Mouse (Mus musculus) lung, adult 10 weeks (tissue): ENCODE measurements around the gene Zfp771. TPM values are rescaled to one million over a fixed set of nuclear protein-coding genes. Genes with fewer than 3 reads are reported as not detected.

ENCODE experiments used
- polyA plus RNA-seq: library from polyadenylated mRNA; stranded (reverse); fragments of 350-450 nt; fragmentation: Illumina TruSeq; extraction: RNeasy Lipid Tissue Mini Kit (QIAGEN cat#74804); gene quantifications from one replicate; pipeline ENCODE4 v1.2.3, GENCODE M21; 2014; ENCODE audit warnings: low read depth, low replicate concordance; ENCODE audit not compliant: insufficient read depth

Gene Zfp771
- polyA plus RNA-seq: 10.4 TPM

DNA sequence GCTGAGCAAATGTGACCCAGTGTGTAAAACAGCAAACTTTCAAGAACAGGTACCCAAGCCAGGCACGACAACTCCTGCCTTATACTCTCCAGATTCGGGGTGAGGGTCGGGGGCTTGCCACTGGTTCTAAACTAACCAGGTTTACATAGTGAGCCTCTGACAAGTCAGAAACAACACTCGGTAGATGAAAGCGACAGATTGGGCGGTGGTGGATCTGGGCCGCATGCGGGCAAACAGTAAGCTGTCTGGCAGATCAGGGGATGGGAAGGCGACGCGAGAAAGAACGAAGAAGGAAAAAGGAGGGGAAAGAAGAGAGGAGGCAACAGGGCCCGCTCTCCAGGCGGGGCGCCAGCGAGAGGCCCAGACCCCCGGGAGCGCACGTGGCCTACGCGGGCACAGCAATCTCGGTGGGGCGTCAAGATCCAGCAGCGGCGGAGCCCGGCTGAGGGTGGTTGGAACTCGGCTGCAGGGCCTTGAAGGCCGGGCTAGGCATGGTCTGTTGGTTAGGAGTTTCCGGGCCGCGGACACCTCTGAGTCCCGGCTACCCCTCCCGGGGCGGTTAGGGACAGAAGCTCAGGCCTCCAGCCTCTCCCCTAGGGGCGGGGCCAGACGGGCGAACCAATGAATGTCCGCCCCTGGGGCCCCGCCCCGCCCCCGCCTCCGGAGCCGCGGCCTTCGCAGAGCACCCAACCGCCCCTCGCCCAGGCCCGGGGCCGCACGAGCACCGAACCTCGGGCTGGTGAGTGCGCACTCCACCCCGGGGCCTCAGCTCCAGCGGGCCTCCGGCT lies at the start of gene Zfp771:
Gene Zfp771 (plus strand): TSS at position 405 of the 788 bp plus-strand sequence.

DNA sequence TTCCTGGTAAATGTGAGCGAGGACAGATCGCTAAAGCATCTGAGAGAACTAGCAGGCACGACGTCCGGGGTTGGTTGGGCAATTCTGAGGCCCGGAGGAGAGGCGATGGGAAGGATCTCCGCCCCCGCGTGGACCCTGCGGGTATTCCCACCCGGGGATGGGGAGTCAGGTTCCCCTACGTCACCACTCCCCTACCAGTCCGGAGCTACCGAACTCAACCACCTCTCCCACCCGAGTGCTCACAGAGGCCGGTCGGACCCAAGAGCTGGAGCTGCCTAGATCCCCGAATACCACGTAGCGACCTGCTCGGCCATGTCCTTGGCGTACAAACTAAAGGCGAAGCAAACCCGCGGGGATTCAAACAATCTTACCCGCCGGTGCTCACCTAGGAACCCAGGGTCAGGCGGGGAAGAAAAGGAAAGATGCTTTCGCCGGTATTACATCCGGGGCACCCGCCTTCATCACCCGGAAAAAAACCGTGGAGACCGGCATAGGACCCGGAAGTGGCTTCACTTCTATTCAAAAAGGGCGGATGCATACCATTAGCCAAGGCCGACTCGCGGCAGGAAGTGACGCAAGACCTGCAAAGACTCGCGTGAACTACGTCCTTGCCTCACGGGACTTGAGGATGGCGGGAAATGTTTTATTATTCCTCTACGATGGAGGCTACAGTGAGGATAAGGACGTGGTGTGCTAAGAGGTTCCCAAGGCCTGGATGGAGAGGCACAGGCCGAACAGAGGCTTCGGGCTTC lies 48.4 kb upstream of the Zfp771 start, which contains the start of gene Cd2bp2:
Gene Cd2bp2 (minus strand): TSS at position 507 of the 752 bp plus-strand sequence.

DNA sequence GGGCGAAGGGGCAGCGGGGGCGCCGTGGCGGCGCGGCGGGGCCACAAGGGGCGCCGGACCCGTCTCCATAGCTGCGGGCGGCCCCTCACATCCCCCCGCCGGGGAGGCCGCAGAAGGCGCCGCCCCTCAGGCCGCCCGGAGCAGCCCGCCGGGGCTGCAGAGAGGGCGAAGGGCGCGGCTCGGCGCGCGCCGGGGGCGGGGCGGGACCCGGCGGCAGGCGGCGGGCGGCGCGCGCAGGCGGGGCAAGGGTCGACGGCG lies 35.9 kb upstream of the Zfp771 start, which contains the start of gene Tbc1d10b:
Gene Tbc1d10b (minus strand): TSS at position 174 of the 258 bp plus-strand sequence.

DNA sequence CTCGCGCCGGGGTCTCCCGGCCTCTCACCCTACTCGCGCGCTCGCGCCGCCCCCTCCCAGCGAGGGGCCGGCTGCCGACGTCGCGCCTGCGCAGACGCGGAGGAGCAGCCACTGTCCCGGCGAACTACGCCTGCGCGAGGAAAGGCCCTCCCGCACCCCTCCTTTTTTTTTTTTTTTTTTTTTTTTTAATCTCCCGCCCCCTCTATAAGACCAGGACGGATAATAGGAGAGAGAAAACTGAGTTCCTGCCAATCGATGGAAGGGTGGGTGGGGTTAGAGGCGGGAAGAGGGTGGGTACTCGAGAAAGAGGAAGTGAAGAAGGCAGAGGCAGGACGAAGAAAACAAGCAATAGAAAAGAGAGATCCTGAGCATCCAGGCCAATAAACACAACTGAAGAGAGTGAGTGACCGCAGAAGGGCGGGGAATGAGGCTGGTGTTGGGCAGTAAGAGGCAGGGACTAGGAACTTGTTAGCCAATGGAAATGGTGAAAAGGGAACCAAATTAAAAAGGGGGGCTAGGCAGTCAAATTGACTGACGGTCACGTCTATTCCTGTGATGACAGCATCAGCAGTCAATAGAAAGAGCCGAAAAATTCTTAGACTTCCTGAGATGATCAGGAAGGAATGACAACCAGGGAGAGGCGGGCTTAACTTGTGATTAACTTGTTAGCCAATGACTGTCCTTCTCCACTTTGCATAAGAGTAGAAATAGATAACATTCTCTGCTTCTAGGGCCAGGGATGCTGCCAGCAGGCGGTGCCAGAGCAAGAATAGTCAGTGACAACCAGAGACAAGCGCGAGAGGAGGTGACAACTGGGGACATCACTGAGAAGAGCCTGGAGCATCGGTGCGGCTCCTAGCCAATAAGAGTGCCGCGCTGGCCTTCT lies 35.3 kb upstream of the Zfp771 start, which contains the start of gene Mylpf:
Gene Mylpf (plus strand): TSS at position 338 of the 886 bp plus-strand sequence.

DNA sequence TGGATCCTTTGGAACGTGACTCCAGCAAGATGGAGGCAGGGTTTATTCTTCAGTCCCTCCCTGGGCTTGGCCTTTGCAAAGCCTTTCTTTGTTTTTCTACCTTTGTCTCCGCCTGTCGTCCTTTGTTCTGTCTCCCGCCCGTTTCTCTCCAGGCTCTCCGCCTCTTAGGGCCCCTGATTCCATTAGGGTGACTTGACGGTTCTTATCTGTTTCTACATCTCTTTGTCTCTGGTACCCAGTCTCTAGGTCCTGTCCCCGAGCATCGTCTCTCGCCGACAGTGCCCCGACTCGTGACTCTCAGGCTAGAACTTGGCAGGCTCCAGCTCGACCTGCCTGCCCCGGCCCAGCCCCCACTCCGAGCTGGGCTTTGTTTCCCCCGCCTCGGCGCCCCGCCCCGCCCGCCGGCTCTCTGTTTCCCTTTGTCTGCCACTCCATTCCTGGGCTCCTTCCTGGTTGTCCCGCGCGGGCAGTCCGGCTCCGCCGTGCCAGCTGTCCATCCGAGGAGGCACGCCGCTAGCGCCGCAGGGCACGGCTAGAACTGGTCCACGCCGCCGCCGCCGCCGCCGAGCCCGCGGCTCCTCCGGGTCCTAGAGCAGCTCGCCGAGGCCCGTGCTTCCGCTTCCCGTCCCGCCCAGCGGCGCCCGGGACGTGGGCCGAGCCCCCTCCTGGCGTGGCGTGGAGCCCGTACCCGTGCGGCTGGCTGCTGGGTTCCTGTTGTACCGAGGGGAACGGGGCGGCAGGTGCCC lies 11.3 kb upstream of the Zfp771 start, which contains the start of the genes Zfp553 and Sept1:
Gene Zfp553 (plus strand): TSS at position 440 of the 746 bp plus-strand sequence.
Gene Sept1 (minus strand): TSS at position 509 of the 746 bp plus-strand sequence.

DNA sequence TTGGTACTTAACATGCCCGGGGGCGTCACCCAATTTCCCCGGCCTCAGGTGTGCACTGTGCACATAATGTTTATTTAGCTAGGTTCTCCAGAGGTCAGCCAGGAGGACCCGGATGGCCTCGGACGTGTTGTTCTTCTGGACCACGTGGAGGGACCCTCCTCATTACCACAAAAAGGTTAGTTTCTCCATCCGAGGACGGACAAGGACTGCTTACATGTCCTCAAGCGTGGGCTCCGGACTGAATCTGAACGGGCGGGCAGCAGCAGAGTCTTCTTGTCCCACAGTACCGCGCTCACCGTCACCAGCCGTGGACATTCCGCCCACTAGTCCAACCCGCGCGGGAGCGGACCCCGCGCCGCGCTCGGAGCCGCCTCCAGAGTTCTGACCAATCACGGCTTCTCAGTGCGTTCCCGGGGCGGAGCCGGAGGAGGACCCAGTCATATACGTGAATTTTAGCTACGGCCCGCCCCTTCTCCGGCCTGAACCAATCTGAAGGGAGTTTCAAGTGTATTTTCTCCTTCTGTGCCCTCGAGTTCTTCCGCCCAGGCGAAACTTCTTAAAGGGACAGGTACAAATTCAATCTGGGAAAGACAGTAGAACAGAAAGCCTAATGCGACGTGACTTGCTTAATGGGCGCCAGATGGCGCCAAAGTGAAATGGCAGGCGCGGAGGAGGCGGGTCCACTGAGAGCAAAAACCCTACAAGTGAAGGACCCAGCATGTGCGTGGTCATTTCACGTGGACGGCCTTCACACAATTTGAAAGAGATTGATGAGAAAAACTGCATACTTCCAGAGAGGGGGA lies 16.4 kb downstream of the Zfp771 start, which contains the start of gene Dctpp1:
Gene Dctpp1 (minus strand): TSS at position 401 of the 803 bp plus-strand sequence.

DNA sequence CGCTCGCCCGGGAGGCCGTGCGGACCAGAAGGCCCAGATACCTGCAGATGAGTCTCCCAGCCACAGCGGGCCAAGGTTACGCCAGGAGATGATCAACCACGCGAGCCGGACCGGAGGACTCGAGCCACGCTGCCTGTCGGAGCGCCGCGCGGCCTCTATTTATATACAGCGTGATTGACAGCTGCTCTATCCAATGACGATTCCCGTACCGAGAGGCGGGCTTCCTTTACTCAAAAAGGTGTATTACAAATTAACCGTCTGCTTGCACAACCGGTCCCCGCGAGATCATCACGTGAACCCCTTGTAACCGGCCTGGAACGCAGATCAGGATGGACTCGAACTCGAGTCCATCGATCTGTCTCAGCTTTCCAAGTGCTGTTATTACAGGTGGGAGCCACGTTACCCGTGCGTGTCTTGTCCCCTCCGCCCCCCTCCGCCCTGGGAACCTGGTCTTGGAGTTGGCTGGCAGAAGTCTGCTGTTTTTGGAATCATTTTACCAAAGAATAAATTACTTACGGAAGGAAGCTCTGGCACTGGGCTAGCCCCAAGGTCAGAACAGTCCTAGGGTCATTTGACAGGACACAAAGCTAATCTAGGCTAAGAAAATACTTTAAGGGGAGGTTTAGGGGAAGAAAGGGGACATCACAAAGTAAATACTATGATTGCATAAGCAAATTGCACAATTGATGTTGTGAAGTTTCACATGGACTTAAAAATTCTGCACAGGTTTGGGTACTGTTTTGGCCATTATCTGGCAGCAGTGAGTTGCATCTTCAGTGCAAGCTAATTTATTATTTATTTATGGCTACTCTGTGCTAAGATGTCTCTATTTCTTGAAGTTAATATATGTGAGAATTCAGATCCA lies 30.1 kb downstream of the Zfp771 start, which contains the start of gene Sephs2:
Gene Sephs2 (minus strand): TSS at position 131 of the 865 bp plus-strand sequence.

DNA sequence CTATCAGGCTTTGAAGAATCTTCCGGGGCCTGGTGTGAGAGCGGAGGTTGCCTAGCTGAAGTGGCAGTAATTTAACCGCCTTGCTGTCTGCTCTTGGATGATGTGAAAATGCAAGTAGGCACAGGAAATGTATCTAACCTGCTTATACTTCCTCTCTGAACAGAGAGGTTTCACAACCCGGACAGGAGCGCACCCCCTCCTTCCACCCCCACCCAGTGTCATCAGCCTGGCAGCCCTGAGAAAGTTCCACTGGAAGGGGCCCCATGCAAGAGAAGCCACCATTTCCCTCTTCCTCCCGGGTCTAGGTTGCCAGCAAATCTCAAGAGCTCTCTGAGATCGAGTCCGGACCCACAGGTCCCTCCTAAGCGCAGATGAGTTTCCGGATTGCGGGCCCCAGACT lies 52.0 kb downstream of the Zfp771 start, which contains the start of gene Itgal:
Gene Itgal (plus strand): TSS at position 163 of the 400 bp plus-strand sequence.

Other genes starting within 250 kb of the Zfp771 start
- 46.3 TPM for gene Mvp, start 229.7 kb upstream of the Zfp771 start, polyA plus RNA-seq
- gene Pagr1b, start 227.8 kb upstream of the Zfp771 start, polyA plus RNA-seq: not detected
- 10.9 TPM for gene Pagr1a, start 226.9 kb upstream of the Zfp771 start, polyA plus RNA-seq
- 24.7 TPM for gene Gm42742, start 223.2 kb upstream of the Zfp771 start, polyA plus RNA-seq
- gene Prrt2, start 223.1 kb upstream of the Zfp771 start, polyA plus RNA-seq: 0.74 TPM
- gene Maz, start 217.2 kb upstream of the Zfp771 start, polyA plus RNA-seq: 57.2 TPM
- 0.95 TPM for gene Kif22, start 201.8 kb upstream of the Zfp771 start, polyA plus RNA-seq
- gene Zg16, start 156.9 kb upstream of the Zfp771 start, polyA plus RNA-seq: not detected
- gene AI467606, start 152.9 kb upstream of the Zfp771 start, polyA plus RNA-seq: 23.2 TPM
- gene Qprt, start 122.0 kb upstream of the Zfp771 start, polyA plus RNA-seq: 0.22 TPM
- gene Spn, start 106.5 kb upstream of the Zfp771 start, polyA plus RNA-seq: 10.0 TPM
- 33.6 TPM for gene Cd2bp2, start 48.2 kb upstream of the Zfp771 start, polyA plus RNA-seq
- gene Tbc1d10b, start 35.8 kb upstream of the Zfp771 start, polyA plus RNA-seq: 16.9 TPM
- gene Mylpf, start 35.4 kb upstream of the Zfp771 start, polyA plus RNA-seq: 4.2 TPM
- gene Zfp553, start 11.2 kb upstream of the Zfp771 start, polyA plus RNA-seq: 5.6 TPM
- 23.5 TPM for gene Sept1, start 11.1 kb upstream of the Zfp771 start, polyA plus RNA-seq
- gene Dctpp1, start 16.4 kb downstream of the Zfp771 start, polyA plus RNA-seq: 29.4 TPM
- gene Sephs2, start 29.8 kb downstream of the Zfp771 start, polyA plus RNA-seq: 23.5 TPM
- 12.3 TPM for gene Itgal, start 52.0 kb downstream of the Zfp771 start, polyA plus RNA-seq
- gene Zfp768, start 101.3 kb downstream of the Zfp771 start, polyA plus RNA-seq: 12.4 TPM
- 6.3 TPM for gene Zfp747, start 131.8 kb downstream of the Zfp771 start, polyA plus RNA-seq
- gene 9130019O22Rik, start 142.9 kb downstream of the Zfp771 start, polyA plus RNA-seq: 2.7 TPM
- gene E430018J23Rik, start 149.4 kb downstream of the Zfp771 start, polyA plus RNA-seq: 3.5 TPM
- 7.3 TPM for gene Zfp764, start 162.5 kb downstream of the Zfp771 start, polyA plus RNA-seq
- 11.8 TPM for gene Zfp688, start 177.8 kb downstream of the Zfp771 start, polyA plus RNA-seq
- gene Zfp689, start 204.9 kb downstream of the Zfp771 start, polyA plus RNA-seq: 1.7 TPM
- gene Prr14, start 215.3 kb downstream of the Zfp771 start, polyA plus RNA-seq: 32.8 TPM
- gene Fbrs, start 234.9 kb downstream of the Zfp771 start, polyA plus RNA-seq: 24.3 TPM